In the genomic region with DNA sequence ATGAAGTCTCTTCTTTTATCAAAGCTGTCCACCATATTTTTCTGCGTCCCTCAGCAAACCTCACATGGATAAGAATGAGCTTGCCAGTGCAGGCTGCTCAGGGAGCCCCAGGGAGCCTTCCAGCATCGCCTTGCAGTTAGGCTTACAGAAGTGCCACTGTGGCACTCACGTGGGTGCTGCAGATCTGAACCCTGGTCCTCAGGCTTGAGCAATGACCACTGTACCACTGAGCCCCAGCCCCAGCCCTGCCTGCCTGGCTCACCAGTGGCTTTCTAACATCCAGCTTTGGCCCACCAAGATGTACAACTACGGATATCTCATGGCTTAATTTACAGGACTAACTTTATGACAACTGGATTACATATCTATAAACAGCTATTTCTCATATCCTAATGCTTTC, we compare ENCODE assay signal across 12 mouse cellular contexts.
"Had no signal": no experiment of that assay in that cellular context is flagged by ENCODE, and none has a peak within 500 bp of the region (broad histone marks: within the 10 kb centered on the region; RNA-seq: fewer than 3 reads in every experiment).

No protein-coding gene starts in this region.

- DNase-seq: left cerebral cortex, postnatal 4 days; liver; liver, embryonic 13.5 days; liver, postnatal 0 days; lung, adult 18-20 months; lung, adult 2 months; lung, embryonic 14.5 days; lung, postnatal 10 days; lung, postnatal 14 days; lung, postnatal 36 days; lung, postnatal 4 days; midbrain, embryonic 14.5 days had no signal
